Mouse (Mus musculus): ENCODE results near the gene Coro2a. TPM values are rescaled to one million over a fixed set of nuclear protein-coding genes. Genes with fewer than 3 reads are reported as not detected.
A peak's percentile ranks its signal among the peaks of the same experiment; 100 is the strongest.

Gene Coro2a
- polyA plus RNA-seq, 1 experiment from 2014 or later: 0.87 TPM

GRCm38 (mm10) chr4:46535840-46536361 is 66.1 kb downstream of the Coro2a start, which contains the start of gene Trim14:
TSS of gene Trim14 (minus strand) at chr4:46536141.
- H3K36me3 ChIP-seq: no peaks in the 10 kb centered on the region
- under 1% methylated on average over 46 of the region's 46 CpGs for WGBS
- H3K4me3 ChIP-seq: peak within 1 kb of the TSS; percentile 59
- peak; percentile 33; the same call in 1 of the 2 replicates for ATAC-seq (replicated peaks; ENCODE audit: insufficient number of reproducible peaks, insufficient read depth, low FRiP score, low read depth)
- no peaks in the 10 kb centered on the region for H3K9me3 ChIP-seq (replicated peaks)
- no peak within 1 kb of the TSS; the same call in 1 of the 2 replicates for H3K27ac ChIP-seq
- H3K4me2 ChIP-seq: peak within 1 kb of the TSS; percentile 80
- H3K27me3 ChIP-seq: peaks cover 91% of the 10 kb centered on the region
- peaks cover 24% of the 10 kb centered on the region for H3K4me1 ChIP-seq (replicated peaks)
- peak within 1 kb of the TSS; percentile 53 for H3K9ac ChIP-seq

- Histone ChIP-seq H3K4me1 (replicated peaks) (peaks cover 24% of the 10 kb centered on the region), H3K4me2 (peak overlapping the region; percentile 80), H3K36me3 (no peaks in the 10 kb centered on the region), H3K27me3 (peaks cover 90% of the 10 kb centered on the region), H3K27ac (no peak overlapping the region), H3K9ac (peak overlapping the region; percentile 53), H3K9me3 (replicated peaks) (no peaks in the 10 kb centered on the region), H3K4me3 (peak overlapping the region; percentile 59)
- 5% methylated on average over 16 of the region's 16 CpGs for WGBS
- 0 out of 2 replicates have a peak, but pooled peaks have one; percentile 23 for ATAC-seq (replicated peaks; ENCODE audit: insufficient number of reproducible peaks, insufficient read depth, low FRiP score, low read depth)
These were observed 66.7 kb downstream of the Coro2a start for GRCm38 (mm10) chr4:46535094-46535830.

- ATAC-seq (replicated peaks; ENCODE audit: insufficient number of reproducible peaks, insufficient read depth, low FRiP score, low read depth): no peak
- Histone ChIP-seq H3K36me3 (no peaks in the 10 kb centered on the region), H3K4me1 (replicated peaks) (peaks cover 24% of the 10 kb centered on the region), H3K27ac (no peak overlapping the region), H3K4me2 (peak overlapping the region; percentile 80), H3K9me3 (replicated peaks) (no peaks in the 10 kb centered on the region), H3K9ac (peak overlapping the region; percentile 28; the same call in 1 of the 2 replicates), H3K4me3 (peak overlapping the region; percentile 59), H3K27me3 (peaks cover 89% of the 10 kb centered on the region)
- 7% methylated on average over 29 of the region's 29 CpGs for WGBS
These were observed 67.9 kb downstream of the Coro2a start for GRCm38 (mm10) chr4:46533934-46534720.

- H3K9me3 ChIP-seq (replicated peaks): no peaks in the 10 kb centered on the region
- no peak overlapping the region for H3K9ac ChIP-seq
- peaks cover 80% of the 10 kb centered on the region for H3K27me3 ChIP-seq
- H3K4me2 ChIP-seq: no peak overlapping the region
- H3K4me1 ChIP-seq (replicated peaks): peaks cover 24% of the 10 kb centered on the region
- WGBS: 67% methylated on average over 7 of the region's 7 CpGs
- no peaks in the 10 kb centered on the region for H3K36me3 ChIP-seq
- no peak for ATAC-seq (replicated peaks; ENCODE audit: insufficient number of reproducible peaks, insufficient read depth, low FRiP score, low read depth)
- no peak overlapping the region for H3K27ac ChIP-seq
- no peak overlapping the region for H3K4me3 ChIP-seq
These were observed 69.1 kb downstream of the Coro2a start for GRCm38 (mm10) chr4:46532926-46533325.

GRCm38 (mm10) chr4:46532511-46532910 is 69.5 kb downstream of the Coro2a start:
- H3K27me3 ChIP-seq: peaks cover 76% of the 10 kb centered on the region
- peaks cover 24% of the 10 kb centered on the region for H3K4me1 ChIP-seq (replicated peaks)
- no peak overlapping the region for H3K4me2 ChIP-seq
- no peaks in the 10 kb centered on the region for H3K9me3 ChIP-seq (replicated peaks)
- H3K9ac ChIP-seq: no peak overlapping the region
- 78% methylated on average over 2 of the region's 2 CpGs for WGBS
- ATAC-seq (replicated peaks; ENCODE audit: insufficient number of reproducible peaks, insufficient read depth, low FRiP score, low read depth): no peak
- H3K36me3 ChIP-seq: no peaks in the 10 kb centered on the region
- no peak overlapping the region for H3K27ac ChIP-seq
- no peak overlapping the region for H3K4me3 ChIP-seq

GRCm38 (mm10) chr4:46529722-46530121 is 72.3 kb downstream of the Coro2a start:
- no peak for ATAC-seq (replicated peaks; ENCODE audit: insufficient number of reproducible peaks, insufficient read depth, low FRiP score, low read depth)
- 60% methylated on average over 7 of the region's 7 CpGs for WGBS
- peaks cover 53% of the 10 kb centered on the region for H3K27me3 ChIP-seq
- no peak overlapping the region for H3K27ac ChIP-seq
- H3K36me3 ChIP-seq: no peaks in the 10 kb centered on the region
- peaks cover 14% of the 10 kb centered on the region for H3K4me1 ChIP-seq (replicated peaks)
- H3K9me3 ChIP-seq (replicated peaks): no peaks in the 10 kb centered on the region
- H3K4me3 ChIP-seq: no peak overlapping the region
- no peak overlapping the region for H3K4me2 ChIP-seq
- H3K9ac ChIP-seq: no peak overlapping the region

- Histone ChIP-seq H3K27ac (no peak overlapping the region), H3K9ac (peak overlapping the region; percentile 49), H3K4me1 (replicated peaks) (peaks cover 5% of the 10 kb centered on the region; the same call in 1 of the 2 replicates), H3K27me3 (peaks cover 36% of the 10 kb centered on the region), H3K9me3 (replicated peaks) (no peaks in the 10 kb centered on the region), H3K36me3 (no peaks in the 10 kb centered on the region), H3K4me2 (peak overlapping the region; percentile 75), H3K4me3 (peak overlapping the region; percentile 49)
- peak; percentile 73 for ATAC-seq (replicated peaks; ENCODE audit: insufficient number of reproducible peaks, insufficient read depth, low FRiP score, low read depth)
- 2% methylated on average over 4 of the region's 7 CpGs for WGBS
These were observed 74.5 kb downstream of the Coro2a start for GRCm38 (mm10) chr4:46527558-46527926.

- Histone ChIP-seq H3K4me3 (peak overlapping the region; percentile 49), H3K4me2 (peak overlapping the region; percentile 75), H3K9ac (peak overlapping the region; percentile 49), H3K9me3 (replicated peaks) (no peaks in the 10 kb centered on the region), H3K27ac (no peak overlapping the region), H3K27me3 (peaks cover 31% of the 10 kb centered on the region), H3K36me3 (no peaks in the 10 kb centered on the region), H3K4me1 (replicated peaks) (peaks cover 5% of the 10 kb centered on the region; the same call in 1 of the 2 replicates)
- WGBS: 21% methylated on average over 17 of the region's 17 CpGs
- ATAC-seq (replicated peaks; ENCODE audit: insufficient number of reproducible peaks, insufficient read depth, low FRiP score, low read depth): peak; percentile 45
These were observed 75.0 kb downstream of the Coro2a start for GRCm38 (mm10) chr4:46526798-46527557.

GRCm38 (mm10) chr4:46526226-46526625 is 75.8 kb downstream of the Coro2a start:
- peaks cover 24% of the 10 kb centered on the region; the same call in 1 of the 2 replicates for H3K27me3 ChIP-seq
- no peak overlapping the region for H3K4me3 ChIP-seq
- H3K27ac ChIP-seq: no peak overlapping the region
- H3K4me1 ChIP-seq (replicated peaks): peaks cover 9% of the 10 kb centered on the region
- no peaks in the 10 kb centered on the region for H3K36me3 ChIP-seq
- no peak overlapping the region for H3K9ac ChIP-seq
- ATAC-seq (replicated peaks; ENCODE audit: insufficient number of reproducible peaks, insufficient read depth, low FRiP score, low read depth): no peak
- no peak overlapping the region for H3K4me2 ChIP-seq
- WGBS: 88% methylated on average over 3 of the region's 3 CpGs
- H3K9me3 ChIP-seq (replicated peaks): no peaks in the 10 kb centered on the region

- no peak overlapping the region for H3K9ac ChIP-seq
- H3K4me2 ChIP-seq: no peak overlapping the region
- no peak for ATAC-seq (replicated peaks; ENCODE audit: insufficient number of reproducible peaks, insufficient read depth, low FRiP score, low read depth)
- 86% methylated on average over 4 of the region's 4 CpGs for WGBS
- 0 out of 2 replicates have a peak, but pooled peaks cover 12% of the 10 kb centered on the region for H3K27me3 ChIP-seq
- H3K36me3 ChIP-seq: no peaks in the 10 kb centered on the region
- H3K4me1 ChIP-seq (replicated peaks): peaks cover 25% of the 10 kb centered on the region
- no peaks in the 10 kb centered on the region for H3K9me3 ChIP-seq (replicated peaks)
- no peak overlapping the region for H3K27ac ChIP-seq
- no peak overlapping the region for H3K4me3 ChIP-seq
These were observed 78.7 kb downstream of the Coro2a start for GRCm38 (mm10) chr4:46523324-46523723.
